Mouse (Mus musculus) CH12.LX (cell line): Measurements from ENCODE around the gene Iah1.

ENCODE experiments used
- CHD1 ChIP-seq: IDR thresholded peaks from 2 replicates; pipeline ENCODE4 v1.6.1; 2012; ENCODE audit warnings: low read depth, low read length, improper control_type of control experiment, inconsistent platforms
- CTCF ChIP-seq, 2 experiments: IDR thresholded peaks in 1 of 2; conservative IDR thresholded peaks in 1 of 2; 2 replicates each; pipeline ENCODE4 v1.5.1; 2011 to 2012; ENCODE audit warnings: low read depth in 2 of 2, low read length in 2 of 2, improper control_type of control experiment in 1 of 2, inconsistent platforms in 1 of 2, mild to moderate bottlenecking in 1 of 2, moderate library complexity in 1 of 2
- E2F4 ChIP-seq: IDR thresholded peaks from 2 replicates; pipeline ENCODE4 v1.6.1; 2011; ENCODE audit warnings: low read depth, low read length, improper control_type of control experiment; ENCODE audit not compliant: insufficient replicate concordance
- ELF1 ChIP-seq: IDR thresholded peaks from 2 replicates; pipeline ENCODE4 v1.6.1; 2014; ENCODE audit warnings: low read depth, mild to moderate bottlenecking, inconsistent platforms, low read length, improper control_type of control experiment
- KAT2A ChIP-seq: IDR thresholded peaks from 2 replicates; pipeline ENCODE4 v1.6.1; 2012; ENCODE audit warnings: low read length, improper control_type of control experiment, inconsistent platforms; ENCODE audit not compliant: insufficient replicate concordance
- MAX ChIP-seq: IDR thresholded peaks from 2 replicates; pipeline ENCODE4 v1.6.1; 2011; ENCODE audit warnings: low read length, improper control_type of control experiment
- POLR2A ChIP-seq: IDR thresholded peaks from 2 replicates; pipeline ENCODE4 v1.6.1; 2011; ENCODE audit warnings: low read depth, mild to moderate bottlenecking, improper control_type of control experiment, low read length
- POLR2AphosphoS2 ChIP-seq: IDR thresholded peaks from 2 replicates; pipeline ENCODE4 v1.6.1; 2011; ENCODE audit warnings: low read depth, low read length, improper control_type of control experiment

- TF ChIP-seq CTCF (conservative IDR thresholded peaks at IDR 0.05 in 1 of 2, IDR thresholded peaks at IDR 0.05 in 1 of 2; ENCODE audit: low read depth in 2 of 2, low read length in 2 of 2) (no peak), KAT2A (no peak), POLR2A (no peak), ELF1 (no peak), MAX (no peak), CHD1 (no peak), E2F4 (no peak), POLR2AphosphoS2 (no peak)
These were observed 27.3 kb upstream of the Iah1 start for GRCm38 (mm10) chr12:21288716-21289395.
